Mouse (Mus musculus) T-helper 17 cell (primary cell): Measurements from ENCODE around the gene Kmt2a.
"Not testable (repeated sequence)": the region's sequence is repeated elsewhere in the genome, so short reads cannot be mapped to it uniquely, and the experiment has no call there.

Source experiments
- in situ Hi-C, 2 experiments: fragments of 300-600 bp; cut with MboI, MseI; formaldehyde crosslinking; loops; 1 replicate in 1 of 2; 2 replicates in 1 of 2; pipeline ENCODE4 v1.15.1; 2025; ENCODE audit warnings: high pct_unique_total_duplicates in 2 of 2

Kmt2a gene

GRCm38 (mm10) chr9:44826660-44827059 lies 54.4 kb downstream of the Kmt2a start:
- in situ Hi-C loops, result no loop called here

- in situ Hi-C loops, result loop anchor here in 1 of 2 experiments (5.0 kb wide), 1 partner anchor 203 kb away; no protein-coding TSS in a partner anchor
These were observed 60.9 kb downstream of the Kmt2a start for GRCm38 (mm10) chr9:44819920-44820827.

- in situ Hi-C loops, result no loop called here
These were observed 63.6 kb downstream of the Kmt2a start for GRCm38 (mm10) chr9:44817522-44817921.

GRCm38 (mm10) chr9:44814179-44814578 lies 66.9 kb downstream of the Kmt2a start:
- in situ Hi-C loops, result no loop called here

- in situ Hi-C loops, result no loop called here
These were observed 70.8 kb downstream of the Kmt2a start for GRCm38 (mm10) chr9:44810316-44810715.

- in situ Hi-C loops, result no loop called here
These were observed 73.3 kb downstream of the Kmt2a start for GRCm38 (mm10) chr9:44807778-44808177.

- in situ Hi-C loops, result no loop called here
These were observed 74.0 kb downstream of the Kmt2a start for GRCm38 (mm10) chr9:44807141-44807540.

GRCm38 (mm10) chr9:44805536-44805935 lies 75.6 kb downstream of the Kmt2a start:
- in situ Hi-C loops, result no loop called here

- in situ Hi-C loops, result no loop called here
These were observed 76.4 kb downstream of the Kmt2a start for GRCm38 (mm10) chr9:44804678-44805077.

GRCm38 (mm10) chr9:44802808-44803450 lies 78.2 kb downstream of the Kmt2a start, which contains the start of gene Ttc36:
Gene Ttc36 (minus strand): TSS chr9:44803072.
- in situ Hi-C loops, result no loop called here

GRCm38 (mm10) chr9:44801669-44802068 lies 79.4 kb downstream of the Kmt2a start:
- in situ Hi-C loops, result no loop called here

GRCm38 (mm10) chr9:44799958-44800324 lies 81.2 kb downstream of the Kmt2a start:
- in situ Hi-C loops, result no loop called here

- in situ Hi-C loops, result no loop called here
These were observed 81.8 kb downstream of the Kmt2a start, which contains the start of gene Tmem25 for GRCm38 (mm10) chr9:44799102-44799957. Gene Tmem25 (minus strand): TSS chr9:44799307.

- in situ Hi-C loops, result no loop called here
These were observed 82.8 kb downstream of the Kmt2a start for GRCm38 (mm10) chr9:44798298-44798697.

GRCm38 (mm10) chr9:44792842-44793241 lies 88.3 kb downstream of the Kmt2a start:
- in situ Hi-C loops, result no loop called here

- in situ Hi-C loops, result no loop called here
These were observed 108.1 kb downstream of the Kmt2a start for GRCm38 (mm10) chr9:44772750-44773651.

GRCm38 (mm10) chr9:44772392-44772749 lies 108.7 kb downstream of the Kmt2a start:
- in situ Hi-C loops, result no loop called here

GRCm38 (mm10) chr9:44771376-44771775 lies 109.7 kb downstream of the Kmt2a start:
- in situ Hi-C loops, result no loop called here

- in situ Hi-C loops, result not testable (repeated sequence)
These were observed 113.1 kb downstream of the Kmt2a start for GRCm38 (mm10) chr9:44768029-44768394.

- in situ Hi-C loops, result no loop called here
These were observed 113.7 kb downstream of the Kmt2a start, which contains the start of the genes Arcn1 and Ift46 for GRCm38 (mm10) chr9:44767101-44768028. Gene Arcn1 (minus strand): TSS chr9:44767845. Gene Ift46 (plus strand): TSS chr9:44767908.
